Mouse (Mus musculus) layer of hippocampus, postnatal 10 days (tissue): Measurements from ENCODE around the gene Odf2. TPM values are rescaled to one million over a fixed set of nuclear protein-coding genes. Genes with fewer than 3 reads are reported as not detected.
"Not testable (repeated sequence)": the region's sequence is repeated elsewhere in the genome, so short reads cannot be mapped to it uniquely, and the experiment has no call there.

Experiments used
- DNase-seq, 2 experiments: peaks; one replicate each; pipeline ENCODE4 v3.0.0; 2021; ENCODE audit warnings: low spot score in 2 of 2
- total RNA-seq, 2 experiments: library from RNA; stranded (reverse); gene quantifications; 2 replicates each; pipeline ENCODE4 v1.2.3; 2021

Gene Odf2
- total RNA-seq, 2 experiments from 2014 or later, result 105 to 119 TPM

GRCm38 (mm10) chr2:29868949-29869645, 19.9 kb upstream of the Odf2 start, which contains the start of gene Cercam:
TSS of gene Cercam (plus strand) at chr2:29869164.
- DNase-seq, result peak; percentile 88 to 89

GRCm38 (mm10) chr2:29869646-29870451, 19.2 kb upstream of the Odf2 start:
- DNase-seq, result no peak

DNA sequence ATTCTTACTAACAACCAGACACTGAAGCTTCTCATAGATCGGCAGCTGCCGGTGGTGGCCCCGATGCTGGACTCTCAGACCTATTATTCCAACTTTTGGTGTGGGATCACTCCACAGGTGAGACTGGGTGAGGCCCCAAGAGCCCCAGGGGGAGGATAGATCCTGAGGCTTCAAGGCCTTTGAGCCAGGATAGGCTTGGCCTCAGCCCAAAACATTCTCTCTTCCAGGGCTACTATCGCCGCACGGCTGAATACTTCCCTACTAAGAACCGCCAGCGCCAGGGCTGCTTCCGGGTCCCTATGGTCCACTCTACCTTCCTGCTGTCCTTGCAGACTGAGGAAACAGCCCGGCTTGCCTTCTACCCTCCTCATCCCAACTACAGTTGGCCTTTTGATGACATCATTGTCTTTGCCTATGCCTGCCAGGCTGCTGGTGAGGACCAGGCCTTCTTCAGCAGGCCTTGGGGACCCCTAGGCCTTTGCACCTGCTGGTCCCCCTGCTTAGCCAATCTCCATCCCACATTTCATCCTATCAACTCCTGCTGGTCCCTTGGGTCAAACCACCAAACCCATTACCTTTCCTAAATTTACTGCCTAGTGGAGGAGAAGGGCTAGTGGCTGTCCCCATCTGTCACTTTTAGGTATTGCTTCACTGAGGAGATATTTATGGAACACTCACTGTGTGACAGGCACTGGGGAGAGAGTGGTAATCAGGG, 16.3 kb upstream of the Odf2 start:
- DNase-seq, result no peak

- no peak for DNase-seq
Observed at GRCm38 (mm10) chr2:29873801-29874200, 15.2 kb upstream of the Odf2 start.

DNA sequence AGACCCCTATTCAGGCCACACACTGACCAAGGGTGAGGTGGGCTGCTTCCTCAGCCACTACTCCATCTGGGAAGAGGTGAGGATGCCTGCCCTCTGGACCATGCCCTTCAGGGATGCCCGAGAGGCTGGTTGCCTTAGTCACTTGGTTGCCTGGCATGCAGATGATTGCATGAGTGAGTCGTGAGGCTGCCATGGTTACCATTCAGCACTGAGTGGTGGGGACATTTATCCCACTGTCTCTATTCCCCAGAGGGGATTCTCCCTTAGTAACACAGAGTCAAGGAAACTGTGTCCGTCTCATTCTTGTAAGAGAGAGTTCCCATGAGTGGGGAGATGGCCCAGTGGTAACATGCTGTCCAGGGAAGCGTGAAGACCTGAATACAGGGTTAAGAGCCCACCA, 11.0 kb upstream of the Odf2 start:
- DNase-seq, result no peak

GRCm38 (mm10) chr2:29879191-29879590, 9.8 kb upstream of the Odf2 start:
- DNase-seq, result no peak

DNA sequence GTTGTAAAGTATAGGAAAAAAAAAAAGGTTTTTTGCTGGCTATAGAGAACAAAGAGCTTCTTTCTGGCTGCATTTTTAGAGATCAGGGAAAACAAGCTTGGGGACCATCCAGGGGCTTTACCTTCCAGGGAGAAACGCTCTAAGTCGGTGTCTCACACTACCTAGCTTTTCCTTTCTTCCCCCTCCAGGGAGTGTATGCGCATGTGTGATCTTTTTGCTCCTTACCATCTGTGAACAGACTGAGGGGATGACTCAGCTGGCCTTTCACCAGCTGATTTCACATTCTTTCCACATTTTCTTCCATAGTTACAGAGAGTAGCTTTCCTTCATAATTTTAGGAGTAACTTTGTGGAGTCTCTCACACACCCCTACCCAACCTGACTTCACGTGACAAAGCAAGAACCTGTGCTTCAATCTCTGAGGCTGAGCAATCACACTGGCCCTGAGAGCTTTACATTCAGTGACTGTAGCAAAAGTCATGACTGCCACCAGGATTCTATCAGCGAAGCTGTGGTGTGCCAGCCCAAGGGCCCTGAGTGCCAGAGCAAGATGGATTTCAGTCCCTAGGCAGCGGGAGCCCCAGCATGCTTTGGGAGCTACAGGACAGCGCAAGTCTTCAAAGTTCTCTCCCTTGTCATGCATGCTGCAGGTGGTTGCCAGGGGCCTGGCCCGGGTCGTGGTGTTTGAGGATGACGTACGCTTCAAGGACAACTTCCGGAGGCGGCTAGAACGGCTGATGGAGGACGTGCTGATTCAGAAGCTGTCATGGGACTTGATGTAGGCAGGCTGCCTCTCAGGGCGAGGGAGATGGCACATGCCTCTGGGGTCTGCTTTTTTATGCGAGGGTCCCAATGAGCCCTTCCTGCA, 8.8 kb upstream of the Odf2 start:
- no peak for DNase-seq

GRCm38 (mm10) chr2:29886659-29887292, 2.2 kb upstream of the Odf2 start:
- not testable (repeated sequence) for DNase-seq

- peak; percentile 85 to 87 for DNase-seq
Observed at GRCm38 (mm10) chr2:29889991-29890833, 1.2 kb downstream of the Odf2 start.

GRCm38 (mm10) chr2:29891773-29892172, 2.8 kb downstream of the Odf2 start:
- DNase-seq, result no peak

DNA sequence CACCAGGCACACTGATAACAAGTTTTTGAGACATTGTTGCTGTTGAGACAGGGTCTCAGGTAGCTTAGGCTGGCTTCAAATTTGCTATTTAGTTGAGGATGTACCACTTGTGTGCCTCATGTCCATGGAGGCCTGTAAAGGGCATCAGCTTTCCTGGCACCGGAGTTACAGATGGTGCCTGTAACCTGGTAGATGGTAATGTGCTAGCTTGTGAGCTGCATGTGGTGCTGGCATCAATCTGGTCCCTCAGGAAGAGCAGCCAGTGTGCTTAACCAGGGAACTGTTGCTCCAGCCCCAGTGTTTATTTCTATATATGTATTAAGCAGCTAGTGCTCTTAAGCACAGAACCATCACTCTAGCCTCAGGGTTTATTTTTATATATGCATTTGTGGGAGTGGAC, 7.0 kb downstream of the Odf2 start:
- no peak for DNase-seq

GRCm38 (mm10) chr2:29897366-29897765, 8.3 kb downstream of the Odf2 start:
- DNase-seq, result no peak

- no peak for DNase-seq
Observed at GRCm38 (mm10) chr2:29898081-29898480, 9.1 kb downstream of the Odf2 start.

DNA sequence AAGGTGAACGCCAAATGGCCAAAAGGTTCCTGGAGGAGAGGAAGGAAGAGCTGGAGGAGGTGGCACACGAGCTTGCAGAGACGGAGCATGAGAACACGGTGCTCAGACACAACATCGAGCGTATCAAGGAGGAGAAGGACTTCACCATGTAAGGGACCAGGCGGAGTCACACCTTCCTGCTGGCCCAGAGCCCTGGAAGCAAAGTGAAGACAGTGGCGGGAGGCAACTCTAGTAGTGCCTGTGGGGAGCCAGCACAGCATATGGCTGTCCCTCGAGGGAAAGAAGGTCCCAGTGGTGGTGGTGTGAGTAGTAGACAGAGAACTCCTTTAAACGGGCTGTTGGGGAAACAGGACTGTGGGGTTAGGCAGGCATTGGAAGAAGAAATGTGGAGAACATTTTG, 13.2 kb downstream of the Odf2 start:
- DNase-seq, result no peak

DNA sequence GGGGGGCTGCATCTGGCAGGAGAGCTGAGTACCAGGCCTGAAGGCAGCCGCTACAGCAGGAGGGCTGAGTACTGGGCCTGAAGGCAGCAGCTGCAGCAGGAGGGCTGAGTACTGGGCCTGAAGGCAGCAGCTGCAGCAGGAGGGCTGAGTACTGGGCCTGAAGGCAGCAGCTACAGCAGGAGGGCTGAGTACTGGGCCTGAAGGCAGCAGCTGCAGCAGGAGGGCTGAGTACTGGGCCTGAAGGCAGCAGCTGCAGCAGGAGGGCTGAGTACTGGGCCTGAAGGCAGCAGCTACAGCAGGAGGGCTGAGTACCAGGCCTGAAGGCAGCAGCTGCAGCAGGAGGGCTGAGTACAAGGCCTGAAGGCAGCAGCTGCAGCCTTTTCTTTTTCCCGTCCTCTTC, 19.1 kb downstream of the Odf2 start:
- not testable (repeated sequence) for DNase-seq

- DNase-seq, result no peak
Observed at GRCm38 (mm10) chr2:29910042-29910441, 21.0 kb downstream of the Odf2 start.

DNA sequence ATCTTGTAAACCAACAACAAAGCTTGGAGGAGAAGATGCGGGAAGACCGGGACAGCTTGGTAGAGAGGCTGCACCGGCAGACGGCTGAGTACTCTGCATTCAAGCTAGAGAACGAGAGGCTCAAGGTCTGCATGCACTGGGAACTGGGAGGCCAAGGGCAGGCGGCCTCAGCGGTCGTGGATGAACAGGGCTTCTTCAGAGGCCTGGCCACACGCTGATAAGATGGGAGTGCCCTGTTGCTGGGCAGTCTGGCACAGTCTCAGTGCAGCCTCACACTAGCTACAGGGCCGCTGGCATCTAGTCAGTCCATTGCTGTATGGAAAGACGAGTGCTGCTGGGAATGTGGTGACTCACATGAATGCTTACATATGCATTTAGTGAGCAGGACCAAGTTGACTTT, 28.6 kb downstream of the Odf2 start:
- DNase-seq, result no peak

- peak; percentile 28 to 35 for DNase-seq
Observed at GRCm38 (mm10) chr2:29922011-29922410, 33.0 kb downstream of the Odf2 start.

DNA sequence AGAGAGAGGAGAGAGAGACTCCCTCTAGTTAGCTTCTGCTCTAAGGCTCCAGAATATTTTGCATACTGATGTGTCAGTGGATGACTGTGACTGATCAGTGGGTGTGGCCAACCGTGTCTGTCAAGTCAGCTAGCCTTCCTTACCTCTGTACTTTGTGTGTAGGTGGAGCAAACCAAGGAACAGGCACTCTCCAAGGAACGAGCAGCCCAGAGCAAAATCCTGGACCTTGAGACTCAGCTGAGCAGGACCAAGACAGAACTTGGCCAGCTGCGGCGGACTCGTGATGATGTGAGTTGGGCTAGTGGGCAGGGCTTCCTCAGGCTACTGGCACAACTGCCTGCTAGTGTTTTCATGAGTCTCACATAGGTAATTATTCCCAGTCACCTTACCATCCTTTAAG, 37.5 kb downstream of the Odf2 start:
- no peak for DNase-seq

- peak; percentile 40 to 56 for DNase-seq
Observed at GRCm38 (mm10) chr2:29930506-29930905, 41.5 kb downstream of the Odf2 start.
